Mouse (Mus musculus) bone marrow macrophage, adult 2 months (primary cell): ENCODE results near the gene Flg. TPM values are rescaled to one million over a fixed set of nuclear protein-coding genes. Genes with fewer than 3 reads are reported as not detected.

Source experiments
- H3K27ac ChIP-seq: 2 replicates; pipeline ENCODE4 v1.5.1; 2012; ENCODE audit warnings: low read depth, low read length; ENCODE audit not compliant: insufficient read depth
- H3K4me1 ChIP-seq: 2 replicates; pipeline ENCODE4 v1.6.1; 2012; ENCODE audit warnings: low read length; ENCODE audit not compliant: control insufficient read depth, insufficient read depth
- H3K4me3 ChIP-seq: 2 replicates; pipeline ENCODE4 v1.5.1; 2012; ENCODE audit warnings: mild to moderate bottlenecking, low read length, moderate library complexity; ENCODE audit not compliant: insufficient read depth
- CTCF ChIP-seq: IDR thresholded peaks from 2 replicates; pipeline ENCODE4 v1.5.1; 2012; ENCODE audit warnings: low read depth, mild to moderate bottlenecking, low read length, moderate library complexity
- POLR2A ChIP-seq: IDR thresholded peaks from 2 replicates; pipeline ENCODE4 v1.6.1; 2012; ENCODE audit warnings: mild to moderate bottlenecking, low read depth, low read length, borderline replicate concordance
- polyA plus RNA-seq: library from polyadenylated mRNA; stranded (reverse); fragments of >200 nt; gene quantifications from 2 replicates; pipeline ENCODE4 v1.2.4, GENCODE M21; 2012; ENCODE audit not compliant: missing spikeins, insufficient read depth, insufficient read length

Gene Flg
- not detected in 2 replicates for polyA plus RNA-seq

DNA sequence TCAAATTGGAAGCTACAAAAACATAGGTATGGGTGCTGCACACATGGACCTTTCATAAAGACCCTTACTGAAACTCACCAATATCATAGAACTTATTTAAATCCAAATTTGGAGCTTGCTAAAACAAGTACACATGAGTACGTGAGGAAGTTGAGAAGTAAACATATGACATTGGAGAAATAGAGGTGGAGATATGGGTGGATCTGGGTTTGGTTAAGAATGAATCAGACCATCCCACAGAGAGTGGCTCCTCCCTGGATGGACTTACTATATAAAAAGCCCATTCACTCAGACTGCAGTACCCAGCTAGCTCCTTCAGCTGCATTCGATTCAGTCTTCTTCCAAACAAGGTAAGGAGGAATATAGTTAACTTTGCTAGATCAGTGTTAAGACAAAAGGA lies at the start of gene Flg:
Gene Flg (plus strand): TSS at position 301 of the 400 bp plus-strand sequence.
- H3K27ac ChIP-seq, result no peak within 1 kb of the TSS
- no peaks in the 10 kb centered on the region for H3K4me1 ChIP-seq
- H3K4me3 ChIP-seq, result no peak within 1 kb of the TSS
- TF ChIP-seq CTCF, result no peak
- TF ChIP-seq POLR2A, result no peak

GRCm38 (mm10) chr3:93297542-93297941 lies 24.2 kb downstream of the Flg start:
- Histone ChIP-seq H3K27ac (no peak overlapping the region), H3K4me3 (no peak overlapping the region), H3K4me1 (no peaks in the 10 kb centered on the region)
- TF ChIP-seq POLR2A (no peak), CTCF (no peak)

- Histone ChIP-seq H3K4me1 (no peaks in the 10 kb centered on the region), H3K27ac (no peak overlapping the region), H3K4me3 (no peak overlapping the region)
- TF ChIP-seq POLR2A (no peak), CTCF (no peak)
Measured at GRCm38 (mm10) chr3:93299832-93300231, 26.5 kb downstream of the Flg start.

GRCm38 (mm10) chr3:93301896-93302295 lies 28.6 kb downstream of the Flg start:
- H3K27ac ChIP-seq, result no peak overlapping the region
- H3K4me1 ChIP-seq, result no peaks in the 10 kb centered on the region
- TF ChIP-seq CTCF (no peak), POLR2A (no peak)
- no peak overlapping the region for H3K4me3 ChIP-seq

GRCm38 (mm10) chr3:93306142-93306541 lies 32.8 kb downstream of the Flg start:
- Histone ChIP-seq H3K4me3 (no peak overlapping the region), H3K4me1 (no peaks in the 10 kb centered on the region), H3K27ac (no peak overlapping the region)
- TF ChIP-seq POLR2A, result no peak
- no peak for TF ChIP-seq CTCF

DNA sequence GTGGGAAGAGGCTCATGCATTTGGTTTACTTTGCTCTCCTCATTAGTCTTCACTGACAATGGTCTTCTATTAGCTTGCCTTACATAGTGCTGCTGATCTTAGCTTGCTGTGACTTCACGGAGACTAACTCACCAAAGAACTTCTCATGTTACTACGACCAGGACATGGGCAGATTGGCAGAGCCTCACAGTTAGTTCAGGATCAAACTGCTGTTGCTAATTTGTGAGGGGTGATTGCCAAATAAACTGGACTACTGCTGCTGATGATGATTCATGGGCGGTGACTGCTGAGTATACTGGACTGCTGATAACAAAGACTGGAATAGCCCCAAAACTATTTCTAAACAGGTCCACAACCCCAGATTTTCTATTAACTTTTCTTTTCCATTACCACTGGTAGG lies 38.0 kb downstream of the Flg start:
- TF ChIP-seq POLR2A (no peak), CTCF (no peak)
- no peak overlapping the region for H3K27ac ChIP-seq
- no peaks in the 10 kb centered on the region for H3K4me1 ChIP-seq

GRCm38 (mm10) chr3:93314388-93314787 lies 41.1 kb downstream of the Flg start:
- no peak for TF ChIP-seq POLR2A
- no peak for TF ChIP-seq CTCF
- no peak overlapping the region for H3K4me3 ChIP-seq
- H3K27ac ChIP-seq, result no peak overlapping the region
- H3K4me1 ChIP-seq, result no peaks in the 10 kb centered on the region

More for the DNA sequence above, 38.0 kb downstream of the Flg start:
- no peak overlapping the region for H3K4me3 ChIP-seq

GRCm38 (mm10) chr3:93319449-93319848 lies 46.1 kb downstream of the Flg start, which contains the start of gene Hrnr:
Gene Hrnr (plus strand): TSS chr3:93319749.
- Histone ChIP-seq H3K4me3 (no peak within 1 kb of the TSS), H3K27ac (no peak within 1 kb of the TSS), H3K4me1 (no peaks in the 10 kb centered on the region)
- TF ChIP-seq POLR2A, result no peak
- no peak for TF ChIP-seq CTCF

GRCm38 (mm10) chr3:93337749-93338148 lies 64.4 kb downstream of the Flg start:
- no peaks in the 10 kb centered on the region for H3K4me1 ChIP-seq
- no peak for TF ChIP-seq CTCF
- TF ChIP-seq POLR2A, result no peak
- H3K4me3 ChIP-seq, result no peak overlapping the region
- no peak overlapping the region for H3K27ac ChIP-seq

GRCm38 (mm10) chr3:93340021-93340420 lies 66.7 kb downstream of the Flg start:
- H3K4me3 ChIP-seq, result no peak overlapping the region
- TF ChIP-seq POLR2A (no peak), CTCF (no peak)
- no peak overlapping the region for H3K27ac ChIP-seq
- H3K4me1 ChIP-seq, result no peaks in the 10 kb centered on the region

Other genes starting within 250 kb of the Flg start
- gene Gm4858, start 204.7 kb upstream of the Flg start, polyA plus RNA-seq, result not detected in 2 replicates
- gene Crnn, start 128.7 kb upstream of the Flg start, polyA plus RNA-seq, result not detected in 2 replicates
- gene Flg2, start 76.2 kb upstream of the Flg start, polyA plus RNA-seq, result 0.15 TPM in 1 of 2 replicates, not detected in the other
- not detected in 2 replicates for gene Hrnr, start 46.2 kb downstream of the Flg start, polyA plus RNA-seq
- not detected in 2 replicates for gene Rptn, start 120.2 kb downstream of the Flg start, polyA plus RNA-seq
- gene Tchh, start 168.8 kb downstream of the Flg start, polyA plus RNA-seq, result 0.16 and 0.19 TPM in 2 replicates
- gene Tchhl1, start 195.2 kb downstream of the Flg start, polyA plus RNA-seq, result not detected in 2 replicates
- 357 and 359 TPM in 2 replicates for gene S100a11, start 247.0 kb downstream of the Flg start, polyA plus RNA-seq